ENCODE assay signal across 31 mouse cellular contexts in genomic region chr16:90735611-90736010, GRCm38 (mm10). TPM values are rescaled to one million over a fixed set of nuclear protein-coding genes. Genes with fewer than 3 reads are reported as not detected.
DNase-seq lines count a peak whose midpoint lies in the region; ATAC-seq and TF ChIP-seq lines count a peak whose summit lies in the region.
"Had no signal": no experiment of that assay in that cellular context is flagged by ENCODE, and none has a peak within 500 bp of the region (broad histone marks: within the 10 kb centered on the region; RNA-seq: fewer than 3 reads in every experiment).

No protein-coding gene starts in this region.

- peaks cover 33% of the 10 kb centered on the region for H3K4me1 ChIP-seq in heart, embryonic 10.5 days
- H3K4me1 ChIP-seq in heart, embryonic 12.5 days (replicated peaks) = peaks cover 28% of the 10 kb centered on the region
- no peaks in the 10 kb centered on the region for H3K4me1 ChIP-seq in forebrain, postnatal 0 days (ENCODE audit: insufficient read depth)
- H3K4me1 ChIP-seq in hindbrain, embryonic 10.5 days (replicated peaks) = peaks cover 8% of the 10 kb centered on the region
- H3K4me1 ChIP-seq: embryonic facial prominence, embryonic 12.5 days; forebrain, embryonic 15.5 days; hindbrain, embryonic 12.5 days; limb, embryonic 15.5 days; midbrain, embryonic 12.5 days; neural tube, embryonic 12.5 days had no signal

- no peak overlapping the region for H3K4me2 ChIP-seq in heart, embryonic 12.5 days
- no peak overlapping the region for H3K4me2 ChIP-seq in forebrain, postnatal 0 days (ENCODE audit: low read depth)
- H3K4me2 ChIP-seq: embryonic facial prominence, embryonic 12.5 days; forebrain, embryonic 15.5 days; heart, embryonic 15.5 days; hindbrain, embryonic 12.5 days; limb, embryonic 15.5 days; midbrain, embryonic 12.5 days; neural tube, embryonic 12.5 days had no signal

- 62% methylated on average over 4 of the region's 4 CpGs for WGBS in heart, embryonic 10.5 days
- WGBS in heart, embryonic 12.5 days = 52% methylated on average over 4 of the region's 4 CpGs
- 86% methylated on average over 4 of the region's 4 CpGs for WGBS in forebrain, postnatal 0 days
- WGBS in hindbrain, embryonic 10.5 days = 74% methylated on average over 4 of the region's 4 CpGs

- H3K9me3 ChIP-seq in heart, embryonic 10.5 days = 0 out of 2 replicates have a peak, but pooled peaks cover 4% of the 10 kb centered on the region
- H3K9me3 ChIP-seq in heart, embryonic 12.5 days (replicated peaks) = peaks cover 9% of the 10 kb centered on the region
- H3K9me3 ChIP-seq in forebrain, postnatal 0 days (ENCODE audit: low read length) = no peaks in the 10 kb centered on the region
- peaks cover 5% of the 10 kb centered on the region; the same call in 1 of the 2 replicates for H3K9me3 ChIP-seq in hindbrain, embryonic 10.5 days
- H3K9me3 ChIP-seq: embryonic facial prominence, embryonic 12.5 days; forebrain, embryonic 15.5 days; hindbrain, embryonic 12.5 days; limb, embryonic 10.5 days; limb, embryonic 15.5 days had no signal

- no peak overlapping the region for H3K9ac ChIP-seq in heart, embryonic 12.5 days
- H3K9ac ChIP-seq in forebrain, postnatal 0 days = no peak overlapping the region
- H3K9ac ChIP-seq: embryonic facial prominence, embryonic 12.5 days; forebrain, embryonic 15.5 days; heart, embryonic 15.5 days; hindbrain, embryonic 12.5 days; limb, embryonic 15.5 days; midbrain, embryonic 12.5 days; neural tube, embryonic 12.5 days had no signal

- no peak for ATAC-seq in heart, embryonic 12.5 days (ENCODE audit: insufficient number of reproducible peaks, low FRiP score)
- ATAC-seq in forebrain, postnatal 0 days = no peak
- ATAC-seq: forebrain, embryonic 15.5 days; intestine, embryonic 16.5 days; lung, postnatal 0 days had no signal

- no peak for TF ChIP-seq CTCF in forebrain, postnatal 0 days (IDR thresholded peaks at IDR 0.05; ENCODE audit: low read depth)

- H3K27ac ChIP-seq in heart, embryonic 10.5 days = peak overlapping the region; percentile 22; the same call in 1 of the 2 replicates
- no peak overlapping the region for H3K27ac ChIP-seq in heart, embryonic 12.5 days (ENCODE audit: poor library complexity, severe bottlenecking)
- H3K27ac ChIP-seq in forebrain, postnatal 0 days (ENCODE audit: low read depth, low read length) = no peak overlapping the region
- no peak overlapping the region for H3K27ac ChIP-seq in hindbrain, embryonic 10.5 days
- H3K27ac ChIP-seq: embryonic facial prominence, embryonic 12.5 days; forebrain, embryonic 10.5 days; forebrain, embryonic 15.5 days; heart, embryonic 15.5 days; hindbrain, embryonic 12.5 days; kidney, postnatal 0 days; limb, embryonic 10.5 days; limb, embryonic 15.5 days; midbrain, embryonic 12.5 days; neural tube, embryonic 12.5 days had no signal

- H3K36me3 ChIP-seq in heart, embryonic 10.5 days = no peaks in the 10 kb centered on the region
- no peaks in the 10 kb centered on the region for H3K36me3 ChIP-seq in heart, embryonic 12.5 days
- H3K36me3 ChIP-seq in forebrain, postnatal 0 days (ENCODE audit: insufficient read depth) = no peaks in the 10 kb centered on the region
- H3K36me3 ChIP-seq in hindbrain, embryonic 10.5 days = no peaks in the 10 kb centered on the region
- H3K36me3 ChIP-seq: embryonic facial prominence, embryonic 12.5 days; forebrain, embryonic 10.5 days; forebrain, embryonic 15.5 days; heart, embryonic 15.5 days; hindbrain, embryonic 12.5 days; limb, embryonic 10.5 days; limb, embryonic 15.5 days; midbrain, embryonic 12.5 days; neural tube, embryonic 12.5 days had no signal

- no peaks in the 10 kb centered on the region for H3K27me3 ChIP-seq in heart, embryonic 10.5 days (ENCODE audit: insufficient read depth, poor library complexity, severe bottlenecking)
- H3K27me3 ChIP-seq in heart, embryonic 12.5 days (replicated peaks) = no peaks in the 10 kb centered on the region
- no peaks in the 10 kb centered on the region for H3K27me3 ChIP-seq in forebrain, postnatal 0 days (ENCODE audit: insufficient read depth, low read length)
- no peaks in the 10 kb centered on the region for H3K27me3 ChIP-seq in hindbrain, embryonic 10.5 days (ENCODE audit: insufficient read depth, poor library complexity, severe bottlenecking)
- H3K27me3 ChIP-seq: embryonic facial prominence, embryonic 12.5 days; forebrain, embryonic 15.5 days; heart, embryonic 15.5 days; limb, embryonic 15.5 days; midbrain, embryonic 12.5 days; neural tube, embryonic 12.5 days had no signal

- no peak for DNase-seq in heart, embryonic 10.5 days (ENCODE audit: low spot score)
- DNase-seq in 3T3-L1 (ENCODE audit: low read depth, low spot score) = peak; percentile 32
- peak; percentile 90 for DNase-seq in adrenal gland, adult 2 months
- peak; percentile 82 to 85 for DNase-seq in adrenal gland, postnatal 36 days
- no peak for DNase-seq in cerebellum, postnatal 36 days
- no peak for DNase-seq in forebrain, postnatal 0 days
- DNase-seq in hindbrain, embryonic 10.5 days (ENCODE audit: low spot score) = no peak
- DNase-seq: cerebellum, adult 2 months; cerebellum, postnatal 25 days; embryo, embryonic 11 days; gastrocnemius, postnatal 10 days; kidney, adult 8-10 months; lung, adult 18-20 months; lung, postnatal 4 days; thymus, postnatal 25 days had no signal

- no peak overlapping the region for H3K4me3 ChIP-seq in heart, embryonic 10.5 days
- no peak overlapping the region for H3K4me3 ChIP-seq in heart, embryonic 12.5 days
- no peak overlapping the region for H3K4me3 ChIP-seq in forebrain, postnatal 0 days (ENCODE audit: low read depth, low read length)
- H3K4me3 ChIP-seq in hindbrain, embryonic 10.5 days = no peak overlapping the region
- H3K4me3 ChIP-seq: embryonic facial prominence, embryonic 12.5 days; forebrain, embryonic 10.5 days; forebrain, embryonic 15.5 days; heart, embryonic 15.5 days; hindbrain, embryonic 12.5 days; limb, embryonic 10.5 days; limb, embryonic 15.5 days; megakaryocyte, embryonic 14.5 days; midbrain, embryonic 12.5 days; myocyte; neural tube, embryonic 12.5 days had no signal

RNA-seq across cellular contexts. Expression of gene Mrap, which starts 2.4 kb away (rescaled TPM):
- polyA plus RNA-seq in heart, embryonic 10.5 days (2016; fragmentation: Nextera tagmentation; extraction: Ambion mirVana) = 26.7 and 37.5 TPM in 2 replicates
- 26.3 and 26.4 TPM in 2 replicates for polyA plus RNA-seq in heart, embryonic 12.5 days (2016; fragmentation: Nextera tagmentation; extraction: Ambion mirVana)
- total RNA-seq in adrenal gland, adult 2 months (2021) = 1,000 to 10,000 TPM in 1 of 2 experiments, 100 to 1,000 TPM in 1; 258 to 1,165 TPM
- polyA plus RNA-seq in adrenal gland, adult 2 months (2012; rRNA removed) = 893 and 899 TPM in 2 replicates
- 100 to 1,000 TPM; 605 to 724 TPM for total RNA-seq in adrenal gland, postnatal 36 days (2021)
- total RNA-seq in forebrain, postnatal 0 days (2014; rRNA removed) = 1.00 and 1.1 TPM in 2 replicates
- 0.65 and 0.77 TPM in 2 replicates for polyA plus RNA-seq in forebrain, postnatal 0 days (2015; fragmentation: Nextera tagmentation; extraction: Ambion mirVana)
- polyA plus RNA-seq in hindbrain, embryonic 10.5 days (2016; fragmentation: Nextera tagmentation; extraction: Ambion mirVana) = 1.9 and 3.0 TPM in 2 replicates
- polyA plus RNA-seq: forebrain, embryonic 15.5 days; kidney, postnatal 0 days; midbrain, embryonic 12.5 days; myocyte; neural tube, embryonic 12.5 days; stomach, embryonic 14.5 days had no signal

RNA-seq across cellular contexts. Expression of gene Mis18a, which starts 8.4 kb away (rescaled TPM):
- 44.7 and 64.0 TPM in 2 replicates for polyA plus RNA-seq in heart, embryonic 10.5 days (2016; fragmentation: Nextera tagmentation; extraction: Ambion mirVana)
- polyA plus RNA-seq in heart, embryonic 12.5 days (2016; fragmentation: Nextera tagmentation; extraction: Ambion mirVana) = 36.9 and 38.9 TPM in 2 replicates
- 1 to 10 TPM; 2.8 to 3.7 TPM for total RNA-seq in adrenal gland, adult 2 months (2021)
- 3.9 and 5.0 TPM in 2 replicates for polyA plus RNA-seq in adrenal gland, adult 2 months (2012; rRNA removed)
- total RNA-seq in adrenal gland, postnatal 36 days (2021) = 1 to 10 TPM; 5.9 to 9.6 TPM
- total RNA-seq in forebrain, postnatal 0 days (2014; rRNA removed) = 24.1 and 27.0 TPM in 2 replicates
- 29.8 and 33.6 TPM in 2 replicates for polyA plus RNA-seq in forebrain, postnatal 0 days (2015; fragmentation: Nextera tagmentation; extraction: Ambion mirVana)
- 81.0 and 96.2 TPM in 2 replicates for polyA plus RNA-seq in hindbrain, embryonic 10.5 days (2016; fragmentation: Nextera tagmentation; extraction: Ambion mirVana)

Comparison
In these comparisons a context has a peak if more than half of its experiments do, and no peak if none do; other contexts are left out.
1. DNase-seq: peak in 3T3-L1 (single experiment), adrenal gland, adult 2 months (single experiment) and adrenal gland, postnatal 36 days (2 of 2); none in heart, embryonic 10.5 days (single experiment), cerebellum, postnatal 36 days (0 of 2), forebrain, postnatal 0 days (single experiment) and hindbrain, embryonic 10.5 days (single experiment).
2. RNA of gene Mrap, which starts 2.4 kb away (polyA plus RNA-seq): 893 to 899 TPM in adrenal gland, adult 2 months; 26.7 to 37.5 TPM in heart, embryonic 10.5 days, 26.3 to 26.4 TPM in heart, embryonic 12.5 days, 1.9 to 3.0 TPM in hindbrain, embryonic 10.5 days and 0.65 to 0.77 TPM in forebrain, postnatal 0 days; every median in the first group is over 10 times any median in the second.